Mouse (Mus musculus) megakaryocyte, embryonic 14.5 days (primary cell): ENCODE measurements at regions not wholly inside any gene's neighbourhood (a gene's known extent, or its start where the extent isn't known, plus 50 kb on each side); places are given as distances from the start of the nearest gene placed in this dataset.

Experiments used
- FLI1 ChIP-seq: IDR thresholded peaks from 2 replicates; pipeline ENCODE4 v1.6.1; 2012; ENCODE audit warnings: low read length, inconsistent platforms, mixed read lengths
- GATA1 ChIP-seq: IDR thresholded peaks from 3 replicates; pipeline ENCODE4 v1.6.1; 2012; ENCODE audit warnings: mixed read lengths, low read length, inconsistent platforms, borderline replicate concordance

- TF ChIP-seq GATA1 (no peak), FLI1 (no peak)
Measured at GRCm38 (mm10) chr3:21667349-21668143, 408.9 kb upstream of the Tbl1xr1 start.
